Mouse (Mus musculus) forebrain, embryonic 12.5 days (tissue): Measurements from ENCODE around the gene Cycs. TPM values are rescaled to one million over a fixed set of nuclear protein-coding genes. Genes with fewer than 3 reads are reported as not detected.
"Not testable (repeated sequence)": the region's sequence is repeated elsewhere in the genome, so short reads cannot be mapped to it uniquely, and the experiment has no call there.

ENCODE experiments used
- ATAC-seq: fragments of 200-750 bp; cut with Nextera tagmentation; 2 replicates; pipeline ENCODE4 v1.8.0; 2017; ENCODE audit warnings: moderate TSS enrichment; ENCODE audit not compliant: low FRiP score
- H3K27ac ChIP-seq: fragments of 300-500 bp; sonication (generic); 2 replicates; pipeline ENCODE4 v1.5.1; 2016; ENCODE audit warnings: mild to moderate bottlenecking
- H3K27me3 ChIP-seq: fragments of 300-500 bp; sonication (generic); 2 replicates; pipeline ENCODE4 v1.6.1; 2016; ENCODE audit warnings: mild to moderate bottlenecking
- H3K36me3 ChIP-seq: fragments of 300-500 bp; sonication (generic); replicated peaks from 2 replicates; pipeline ENCODE4 v1.6.1; 2016; ENCODE audit warnings: mild to moderate bottlenecking
- H3K4me1 ChIP-seq: fragments of 300-500 bp; sonication (generic); 2 replicates; pipeline ENCODE4 v1.6.1; 2016
- H3K4me2 ChIP-seq: fragments of 300-500 bp; sonication (generic); 2 replicates; pipeline ENCODE4 v1.6.1; 2016; ENCODE audit warnings: mild to moderate bottlenecking, moderate library complexity
- H3K4me3 ChIP-seq: fragments of 300-500 bp; sonication (generic); replicated peaks from 2 replicates; pipeline ENCODE4 v1.5.1; 2016; ENCODE audit warnings: mild to moderate bottlenecking
- H3K9ac ChIP-seq: fragments of 300-500 bp; sonication (generic); 2 replicates; pipeline ENCODE4 v1.6.1; 2016; ENCODE audit warnings: mild to moderate bottlenecking
- H3K9me3 ChIP-seq: fragments of 300-500 bp; sonication (generic); 2 replicates; pipeline ENCODE4 v1.6.1; 2016
- WGBS: fragments of 180-500 bp; shearing (Covaris S2); methylation state at CpG from one replicate; pipeline ENCODE4 v1.1.7; 2016; 5-methylcytosine and 5-hydroxymethylcytosine counted together
- polyA plus RNA-seq: library from polyadenylated mRNA; unstranded; fragments of >200 nt; fragmentation: Nextera tagmentation; extraction: Ambion mirVana; gene quantifications from 2 replicates; pipeline ENCODE4 v1.2.1, GENCODE M21; 2016

Gene Cycs
- polyA plus RNA-seq, 1 experiment from 2014 or later: 71.1 TPM

GRCm38 (mm10) chr6:50566997-50567255 lies 588 bp upstream of the Cycs start:
- 18% methylated on average over 6 of the region's 6 CpGs for WGBS

GRCm38 (mm10) chr6:50563651-50564050 lies 2.7 kb downstream of the Cycs start:
- H3K4me2 ChIP-seq: no peak overlapping the region
- no peak overlapping the region for H3K9ac ChIP-seq
- no peak overlapping the region for H3K27ac ChIP-seq
- peaks cover 11% of the 10 kb centered on the region for H3K4me1 ChIP-seq
- H3K27me3 ChIP-seq: no peaks in the 10 kb centered on the region
- no peak for ATAC-seq
- peaks cover 19% of the 10 kb centered on the region for H3K36me3 ChIP-seq
- no peak overlapping the region for H3K4me3 ChIP-seq
- no peaks in the 10 kb centered on the region for H3K9me3 ChIP-seq
- 95% methylated on average over 3 of the region's 3 CpGs for WGBS

More at GRCm38 (mm10) chr6:50566997-50567255, 588 bp upstream of the Cycs start:
- no peaks in the 10 kb centered on the region for H3K27me3 ChIP-seq
- ATAC-seq: no peak
- peak overlapping the region; percentile 84 for H3K9ac ChIP-seq
- H3K36me3 ChIP-seq: peaks cover 19% of the 10 kb centered on the region
- no peaks in the 10 kb centered on the region for H3K9me3 ChIP-seq
- peak overlapping the region; percentile 66 for H3K27ac ChIP-seq
- peak overlapping the region; percentile 81 for H3K4me3 ChIP-seq
- H3K4me1 ChIP-seq: peaks cover 11% of the 10 kb centered on the region
- peak overlapping the region; percentile 73 for H3K4me2 ChIP-seq

GRCm38 (mm10) chr6:50562421-50562820 lies 3.9 kb downstream of the Cycs start:
- Histone ChIP-seq H3K9ac (no peak overlapping the region), H3K27ac (no peak overlapping the region), H3K36me3 (peaks cover 19% of the 10 kb centered on the region), H3K4me1 (peaks cover 11% of the 10 kb centered on the region), H3K4me3 (no peak overlapping the region), H3K9me3 (no peaks in the 10 kb centered on the region), H3K27me3 (no peaks in the 10 kb centered on the region), H3K4me2 (no peak overlapping the region)
- ATAC-seq: no peak
- 93% methylated on average over 4 of the region's 4 CpGs for WGBS

- Histone ChIP-seq H3K4me1 (peaks cover 6% of the 10 kb centered on the region), H3K9ac (no peak overlapping the region), H3K4me2 (no peak overlapping the region), H3K27me3 (no peaks in the 10 kb centered on the region), H3K27ac (no peak overlapping the region), H3K9me3 (no peaks in the 10 kb centered on the region), H3K4me3 (no peak overlapping the region), H3K36me3 (peaks cover 19% of the 10 kb centered on the region)
- ATAC-seq: no peak
- WGBS: 89% methylated on average over 1 of the region's 1 CpGs
Observed at GRCm38 (mm10) chr6:50560776-50561175, 5.6 kb downstream of the Cycs start.

- Histone ChIP-seq H3K27me3 (no peaks in the 10 kb centered on the region), H3K27ac (no peak overlapping the region), H3K4me2 (no peak overlapping the region), H3K9ac (no peak overlapping the region), H3K4me1 (no peaks in the 10 kb centered on the region), H3K36me3 (peaks cover 15% of the 10 kb centered on the region), H3K9me3 (no peaks in the 10 kb centered on the region), H3K4me3 (no peak overlapping the region)
- 90% methylated on average over 4 of the region's 4 CpGs for WGBS
- no peak for ATAC-seq
Observed at GRCm38 (mm10) chr6:50558877-50559276, 7.5 kb downstream of the Cycs start.

- Histone ChIP-seq H3K27ac (no peak overlapping the region), H3K27me3 (no peaks in the 10 kb centered on the region), H3K9me3 (no peaks in the 10 kb centered on the region), H3K9ac (no peak overlapping the region), H3K4me1 (no peaks in the 10 kb centered on the region), H3K4me3 (no peak overlapping the region), H3K4me2 (no peak overlapping the region), H3K36me3 (peaks cover 3% of the 10 kb centered on the region; the same call in 1 of the 2 replicates)
- ATAC-seq: no peak
- WGBS: 84% methylated on average over 6 of the region's 6 CpGs
Observed at GRCm38 (mm10) chr6:50557566-50557965, 8.8 kb downstream of the Cycs start.

- not testable (repeated sequence) for H3K27ac ChIP-seq
- 88% methylated on average over 2 of the region's 2 CpGs for WGBS
Observed at GRCm38 (mm10) chr6:50554223-50554622, 12.1 kb downstream of the Cycs start.

GRCm38 (mm10) chr6:50552881-50553518 lies 13.3 kb downstream of the Cycs start:
- H3K4me3 ChIP-seq: no peak overlapping the region
- no peak overlapping the region for H3K27ac ChIP-seq
- no peak for ATAC-seq
- H3K27me3 ChIP-seq: 0 out of 2 replicates have a peak, but pooled peaks cover 3% of the 10 kb centered on the region
- H3K9me3 ChIP-seq: no peaks in the 10 kb centered on the region
- no peak overlapping the region for H3K9ac ChIP-seq
- H3K4me1 ChIP-seq: no peaks in the 10 kb centered on the region
- WGBS: 77% methylated on average over 5 of the region's 5 CpGs
- H3K4me2 ChIP-seq: no peak overlapping the region
- H3K36me3 ChIP-seq: no peaks in the 10 kb centered on the region

More at GRCm38 (mm10) chr6:50554223-50554622, 12.1 kb downstream of the Cycs start:
- H3K4me1 ChIP-seq, H3K27me3 ChIP-seq, H3K4me2 ChIP-seq, ATAC-seq, H3K9ac ChIP-seq, H3K36me3 ChIP-seq, H3K4me3 ChIP-seq, H3K9me3 ChIP-seq: not testable (repeated sequence)

GRCm38 (mm10) chr6:50549791-50550190 lies 16.5 kb downstream of the Cycs start:
- Histone ChIP-seq H3K9me3 (no peaks in the 10 kb centered on the region), H3K4me3 (no peak overlapping the region), H3K27ac (no peak overlapping the region), H3K9ac (no peak overlapping the region), H3K36me3 (no peaks in the 10 kb centered on the region), H3K27me3 (0 out of 2 replicates have a peak, but pooled peaks cover 3% of the 10 kb centered on the region), H3K4me1 (no peaks in the 10 kb centered on the region), H3K4me2 (no peak overlapping the region)
- no peak for ATAC-seq
- WGBS: 84% methylated on average over 7 of the region's 7 CpGs

- Histone ChIP-seq H3K27ac (no peak overlapping the region), H3K4me1 (no peaks in the 10 kb centered on the region), H3K9me3 (no peaks in the 10 kb centered on the region), H3K27me3 (0 out of 2 replicates have a peak, but pooled peaks cover 3% of the 10 kb centered on the region), H3K4me2 (no peak overlapping the region), H3K4me3 (no peak overlapping the region), H3K9ac (no peak overlapping the region), H3K36me3 (no peaks in the 10 kb centered on the region)
- WGBS: 71% methylated on average over 5 of the region's 5 CpGs
- no peak for ATAC-seq
Observed at GRCm38 (mm10) chr6:50549051-50549450, 17.3 kb downstream of the Cycs start.

- Histone ChIP-seq H3K9ac (no peak overlapping the region), H3K9me3 (no peaks in the 10 kb centered on the region), H3K4me2 (no peak overlapping the region), H3K27ac (no peak overlapping the region), H3K27me3 (0 out of 2 replicates have a peak, but pooled peaks cover 3% of the 10 kb centered on the region), H3K36me3 (no peaks in the 10 kb centered on the region), H3K4me1 (no peaks in the 10 kb centered on the region), H3K4me3 (no peak overlapping the region)
- ATAC-seq: 0 out of 2 replicates have a peak, but pooled peaks have one; percentile 44
- WGBS: 30% methylated on average over 10 of the region's 10 CpGs
Observed at GRCm38 (mm10) chr6:50545412-50546043, 20.8 kb downstream of the Cycs start.

- H3K27ac ChIP-seq: no peak overlapping the region
- 93% methylated on average over 1 of the region's 1 CpGs for WGBS
- H3K27me3 ChIP-seq: 0 out of 2 replicates have a peak, but pooled peaks cover under 1% of the 10 kb centered on the region
- no peak overlapping the region for H3K9ac ChIP-seq
- H3K9me3 ChIP-seq: no peaks in the 10 kb centered on the region
- no peak overlapping the region for H3K4me3 ChIP-seq
- H3K36me3 ChIP-seq: no peaks in the 10 kb centered on the region
- H3K4me1 ChIP-seq: no peaks in the 10 kb centered on the region
- no peak for ATAC-seq
- no peak overlapping the region for H3K4me2 ChIP-seq
Observed at GRCm38 (mm10) chr6:50542535-50542934, 23.8 kb downstream of the Cycs start.

- no peak for ATAC-seq
- 91% methylated on average over 1 of the region's 1 CpGs for WGBS
- no peak overlapping the region for H3K4me2 ChIP-seq
- no peaks in the 10 kb centered on the region for H3K9me3 ChIP-seq
- 0 out of 2 replicates have a peak, but pooled peaks cover 5% of the 10 kb centered on the region for H3K27me3 ChIP-seq
- H3K4me1 ChIP-seq: peaks cover 3% of the 10 kb centered on the region; the same call in 1 of the 2 replicates
- H3K4me3 ChIP-seq: no peak overlapping the region
- no peaks in the 10 kb centered on the region for H3K36me3 ChIP-seq
- no peak overlapping the region for H3K9ac ChIP-seq
- H3K27ac ChIP-seq: no peak overlapping the region
Observed at GRCm38 (mm10) chr6:50539641-50540040, 26.7 kb downstream of the Cycs start.
